Mouse (Mus musculus) liver, adult 2 months (tissue): ENCODE measurements around the gene Cbx8.

Experiments used
- CTCF ChIP-seq: fragments of 200-500 bp; IDR thresholded peaks from 2 replicates; pipeline ENCODE4 v1.5.1; 2011; ENCODE audit warnings: low read depth, low read length, control low read depth
- POLR2A ChIP-seq: fragments of 200-500 bp; IDR thresholded peaks from 2 replicates; pipeline ENCODE4 v1.6.1; 2011; ENCODE audit warnings: low read length, control low read depth; ENCODE audit not compliant: insufficient read depth; ENCODE audit errors: extremely low read depth

DNA sequence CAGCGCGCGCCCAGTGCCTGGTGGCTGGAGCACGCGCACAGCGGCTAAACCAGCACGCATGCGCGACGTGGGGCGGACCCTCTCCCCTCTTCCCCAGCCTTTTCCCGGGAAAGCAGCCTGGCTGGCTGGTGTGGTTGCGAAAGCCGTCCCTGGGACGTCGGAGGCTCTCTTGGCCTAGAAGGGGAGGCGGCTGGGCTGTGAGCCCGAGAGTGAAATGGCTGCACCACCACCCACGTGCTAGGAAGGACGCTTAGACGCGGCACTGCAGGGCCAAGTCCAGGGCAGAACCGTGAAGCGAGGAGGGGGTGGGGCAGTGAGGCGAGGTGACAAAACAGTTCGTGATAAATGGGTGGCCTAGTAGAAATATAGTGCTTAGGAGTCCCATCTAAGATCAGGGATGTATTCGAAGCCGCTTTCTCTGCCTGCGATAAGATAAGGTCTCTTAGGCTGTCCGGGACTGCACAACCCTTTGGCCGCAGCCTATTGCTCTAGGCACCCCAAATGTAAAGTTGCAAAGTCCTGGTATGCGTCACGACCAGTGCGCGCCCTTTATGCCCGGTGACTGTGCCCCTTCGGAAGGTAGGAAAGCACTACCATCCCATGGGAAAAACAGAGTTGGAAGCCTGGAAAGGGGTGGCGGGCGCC is 6.0 kb upstream of the Cbx8 start:
- TF ChIP-seq CTCF = no peak
- peak; percentile 44; the same call in 1 of the 2 replicates for TF ChIP-seq POLR2A
